Mouse (Mus musculus) gonadal fat pad, adult 2 months (tissue): ENCODE data around the gene Zfp280c. TPM values are rescaled to one million over a fixed set of nuclear protein-coding genes. Genes with fewer than 3 reads are reported as not detected.

Source experiments
- DNase-seq: peaks from one replicate; pipeline ENCODE4 v3.0.0-alpha.2; 2012; ENCODE audit warnings: low read depth
- polyA plus RNA-seq: library from polyadenylated mRNA; depleted of rRNA; stranded (reverse); fragments of >200 nt; gene quantifications from 2 replicates; pipeline ENCODE4 v1.2.3, GENCODE M21; 2012; rRNA removed

Gene Zfp280c
- polyA plus RNA-seq, 1 experiment, result 4.1 TPM

DNA sequence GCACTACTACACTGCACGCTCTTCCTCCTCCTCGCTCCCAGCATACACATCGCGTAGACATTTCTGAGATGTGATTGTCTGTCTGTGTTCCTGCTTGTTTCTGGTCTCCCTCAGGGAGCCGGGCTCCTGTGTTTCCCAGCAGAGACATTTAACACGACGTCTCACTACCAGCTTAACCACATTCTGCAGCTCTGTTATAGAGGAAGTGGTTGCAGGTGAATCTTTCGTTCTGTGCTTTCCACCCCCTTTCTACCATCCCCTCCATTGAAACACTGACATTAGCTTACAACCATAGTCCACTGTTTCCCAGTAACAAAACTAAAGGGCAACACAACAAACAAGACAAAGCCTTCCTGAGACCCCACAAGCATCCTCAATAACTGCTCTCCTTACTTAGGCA is 100.5 kb downstream of the Zfp280c start:
- no peak for DNase-seq

Other genes with a start within 250 kb of the Zfp280c start
- 5.9 and 7.1 TPM in 2 replicates for gene Elf4, start 131.4 kb downstream of the Zfp280c start, polyA plus RNA-seq
- gene Aifm1, start 80.9 kb downstream of the Zfp280c start, polyA plus RNA-seq, result 21.5 and 24.8 TPM in 2 replicates
- gene Rab33a, start 75.2 kb downstream of the Zfp280c start, polyA plus RNA-seq, result 0.84 and 1.2 TPM in 2 replicates
- gene Slc25a14, start 28.9 kb upstream of the Zfp280c start, polyA plus RNA-seq, result 2.6 and 3.5 TPM in 2 replicates
- not detected in 2 replicates for gene Gpr119, start 80.0 kb upstream of the Zfp280c start, polyA plus RNA-seq
- 1.2 and 1.3 TPM in 2 replicates for gene Rbmx2, start 100.5 kb upstream of the Zfp280c start, polyA plus RNA-seq